Mouse (Mus musculus): ENCODE results near the gene Ndufa4l2. TPM values are rescaled to one million over a fixed set of nuclear protein-coding genes. Genes with fewer than 3 reads are reported as not detected.

The Ndufa4l2 gene
- polyA plus RNA-seq, 1 experiment: 0.23 TPM

GRCm38 (mm10) chr10:127555703-127556102, 40.9 kb downstream of the Ndufa4l2 start:
- TF ChIP-seq GATA1 (IDR thresholded peaks at IDR 0.05; ENCODE audit: borderline replicate concordance, low read length) (no peak), FLI1 (IDR thresholded peaks at IDR 0.05; ENCODE audit: low read length) (no peak)
- Histone ChIP-seq H3K4me3 (replicated peaks) (no peak overlapping the region), H3K4me1 (peaks cover 18% of the 10 kb centered on the region), H3K27me3 (replicated peaks) (peaks cover 81% of the 10 kb centered on the region), H3K9me3 (no peaks in the 10 kb centered on the region), H3K36me3 (replicated peaks; ENCODE audit: low read length) (no peaks in the 10 kb centered on the region)

- no peak overlapping the region for H3K4me3 ChIP-seq (replicated peaks)
- H3K36me3 ChIP-seq (replicated peaks; ENCODE audit: low read length): no peaks in the 10 kb centered on the region
- no peaks in the 10 kb centered on the region for H3K9me3 ChIP-seq
- H3K4me1 ChIP-seq: peaks cover 18% of the 10 kb centered on the region
- TF ChIP-seq GATA1 (IDR thresholded peaks at IDR 0.05; ENCODE audit: borderline replicate concordance, low read length): no peak
- no peak for TF ChIP-seq FLI1 (IDR thresholded peaks at IDR 0.05; ENCODE audit: low read length)
- H3K27me3 ChIP-seq (replicated peaks): peaks cover 73% of the 10 kb centered on the region
Measured at GRCm38 (mm10) chr10:127557397-127557796, 42.6 kb downstream of the Ndufa4l2 start.

GRCm38 (mm10) chr10:127561145-127561544, 46.4 kb downstream of the Ndufa4l2 start:
- H3K27me3 ChIP-seq (replicated peaks): peaks cover 69% of the 10 kb centered on the region
- no peak overlapping the region for H3K4me3 ChIP-seq (replicated peaks)
- H3K36me3 ChIP-seq (replicated peaks; ENCODE audit: low read length): no peaks in the 10 kb centered on the region
- TF ChIP-seq FLI1 (IDR thresholded peaks at IDR 0.05; ENCODE audit: low read length) (no peak), GATA1 (IDR thresholded peaks at IDR 0.05; ENCODE audit: borderline replicate concordance, low read length) (no peak)
- peaks cover 11% of the 10 kb centered on the region; the same call in 1 of the 2 replicates for H3K4me1 ChIP-seq
- no peaks in the 10 kb centered on the region for H3K9me3 ChIP-seq

GRCm38 (mm10) chr10:127563840-127564239, 49.1 kb downstream of the Ndufa4l2 start:
- H3K27me3 ChIP-seq (replicated peaks): peaks cover 71% of the 10 kb centered on the region
- no peak for TF ChIP-seq GATA1 (IDR thresholded peaks at IDR 0.05; ENCODE audit: borderline replicate concordance, low read length)
- no peak for TF ChIP-seq FLI1 (IDR thresholded peaks at IDR 0.05; ENCODE audit: low read length)
- H3K4me1 ChIP-seq: peaks cover 8% of the 10 kb centered on the region; the same call in 1 of the 2 replicates
- H3K36me3 ChIP-seq (replicated peaks; ENCODE audit: low read length): no peaks in the 10 kb centered on the region
- no peaks in the 10 kb centered on the region for H3K9me3 ChIP-seq
- H3K4me3 ChIP-seq (replicated peaks): no peak overlapping the region

GRCm38 (mm10) chr10:127564301-127564700, 49.5 kb downstream of the Ndufa4l2 start:
- Histone ChIP-seq H3K9me3 (no peaks in the 10 kb centered on the region), H3K27me3 (replicated peaks) (peaks cover 71% of the 10 kb centered on the region), H3K4me1 (peaks cover 8% of the 10 kb centered on the region; the same call in 1 of the 2 replicates), H3K36me3 (replicated peaks; ENCODE audit: low read length) (no peaks in the 10 kb centered on the region), H3K4me3 (replicated peaks) (no peak overlapping the region)
- TF ChIP-seq FLI1 (IDR thresholded peaks at IDR 0.05; ENCODE audit: low read length) (no peak), GATA1 (IDR thresholded peaks at IDR 0.05; ENCODE audit: borderline replicate concordance, low read length) (no peak)

Other genes with a start within 250 kb of the Ndufa4l2 start
- 176 and 219 TPM in 2 replicates for gene Dctn2, start 248.6 kb upstream of the Ndufa4l2 start, polyA plus RNA-seq (2012; ENCODE audit: insufficient read depth, low replicate concordance)
- gene Mbd6, start 225.9 kb upstream of the Ndufa4l2 start, polyA plus RNA-seq (2012; ENCODE audit: insufficient read depth, low replicate concordance): 245 and 640 TPM in 2 replicates
- gene Mars, start 203.2 kb upstream of the Ndufa4l2 start, polyA plus RNA-seq (2012; ENCODE audit: insufficient read depth, low replicate concordance): 26.0 and 101 TPM in 2 replicates
- gene Arhgap9, start 193.0 kb upstream of the Ndufa4l2 start, polyA plus RNA-seq (2012; ENCODE audit: insufficient read depth, low replicate concordance): 6.1 and 10.4 TPM in 2 replicates
- 0.02 TPM in 1 of 2 replicates, not detected in the other for gene Gli1, start 173.0 kb upstream of the Ndufa4l2 start, polyA plus RNA-seq (2012; ENCODE audit: insufficient read depth, low replicate concordance)
- gene Inhbe, start 160.6 kb upstream of the Ndufa4l2 start, polyA plus RNA-seq (2012; ENCODE audit: insufficient read depth, low replicate concordance): not detected in 2 replicates
- not detected in 2 replicates for gene Inhbc, start 144.5 kb upstream of the Ndufa4l2 start, polyA plus RNA-seq (2012; ENCODE audit: insufficient read depth, low replicate concordance)
- 139 and 346 TPM in 2 replicates for gene R3hdm2, start 134.6 kb upstream of the Ndufa4l2 start, polyA plus RNA-seq (2012; ENCODE audit: insufficient read depth, low replicate concordance)
- gene Stac3, start 13.3 kb upstream of the Ndufa4l2 start, polyA plus RNA-seq (2012; ENCODE audit: insufficient read depth, low replicate concordance): 3.9 TPM in 1 of 2 replicates, not detected in the other
- gene Shmt2, start 7.5 kb downstream of the Ndufa4l2 start, polyA plus RNA-seq (2012; ENCODE audit: insufficient read depth, low replicate concordance): 143 and 168 TPM in 2 replicates
- 0.32 TPM in 1 of 2 replicates, not detected in the other for gene Nxph4, start 19.6 kb downstream of the Ndufa4l2 start, polyA plus RNA-seq (2012; ENCODE audit: insufficient read depth, low replicate concordance)
- 10.2 and 208 TPM in 2 replicates for gene Lrp1, start 106.2 kb downstream of the Ndufa4l2 start, polyA plus RNA-seq (2012; ENCODE audit: insufficient read depth, low replicate concordance)
- gene Stat6, start 128.0 kb downstream of the Ndufa4l2 start, polyA plus RNA-seq (2012; ENCODE audit: insufficient read depth, low replicate concordance): 33.8 and 70.6 TPM in 2 replicates
- 1.5 TPM in 1 of 2 replicates, not detected in the other for gene Nemp1, start 151.9 kb downstream of the Ndufa4l2 start, polyA plus RNA-seq (2012; ENCODE audit: insufficient read depth, low replicate concordance)
- gene Nab2, start 153.6 kb downstream of the Ndufa4l2 start, polyA plus RNA-seq (2012; ENCODE audit: insufficient read depth, low replicate concordance): 19.1 and 21.3 TPM in 2 replicates
- gene Myo1a, start 190.2 kb downstream of the Ndufa4l2 start, polyA plus RNA-seq (2012; ENCODE audit: insufficient read depth, low replicate concordance): 0.04 TPM in 1 of 2 replicates, not detected in the other
- gene Tac2, start 209.5 kb downstream of the Ndufa4l2 start, polyA plus RNA-seq (2012; ENCODE audit: insufficient read depth, low replicate concordance): not detected in 2 replicates
- 0.30 and 0.54 TPM in 2 replicates for gene Zbtb39, start 224.6 kb downstream of the Ndufa4l2 start, polyA plus RNA-seq (2012; ENCODE audit: insufficient read depth, low replicate concordance)
- not detected in 2 replicates for gene Gpr182, start 236.8 kb downstream of the Ndufa4l2 start, polyA plus RNA-seq (2012; ENCODE audit: insufficient read depth, low replicate concordance)
- gene Rdh1, start 244.8 kb downstream of the Ndufa4l2 start, polyA plus RNA-seq (2012; ENCODE audit: insufficient read depth, low replicate concordance): not detected in 2 replicates
- gene Rdh16f1, start 244.8 kb downstream of the Ndufa4l2 start, polyA plus RNA-seq (2012; ENCODE audit: insufficient read depth, low replicate concordance): not detected in 2 replicates

Data from megakaryocyte, embryonic 14.5 days (primary cell).